Mouse (Mus musculus) embryo, embryonic 10 days (tissue): ENCODE results near the gene Klhl9.

ENCODE experiments used
- DNase-seq: peaks from one replicate; pipeline ENCODE4 v3.0.0-alpha.2; 2015; ENCODE audit warnings: low spot score

Klhl9 gene

DNA sequence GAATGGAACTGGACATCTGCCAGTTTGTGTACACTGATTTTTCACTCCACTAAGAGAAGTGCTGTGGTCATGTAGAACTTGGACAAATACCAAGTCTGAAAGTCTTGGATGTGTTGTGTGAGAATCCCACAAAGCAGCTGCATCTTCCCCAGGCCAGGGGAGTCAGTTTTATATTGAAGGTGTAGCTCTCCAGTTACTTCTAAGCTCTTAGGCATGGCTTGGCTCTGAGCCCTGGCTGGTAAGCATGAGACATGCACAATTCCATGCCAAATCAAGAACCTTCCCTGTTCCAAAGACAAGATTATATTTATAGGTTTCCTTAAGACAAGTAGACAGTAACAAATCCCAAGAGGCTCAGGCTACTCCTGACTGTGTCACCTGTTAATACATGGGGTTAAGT is 7.2 kb downstream of the Klhl9 start:
- DNase-seq = no peak

DNA sequence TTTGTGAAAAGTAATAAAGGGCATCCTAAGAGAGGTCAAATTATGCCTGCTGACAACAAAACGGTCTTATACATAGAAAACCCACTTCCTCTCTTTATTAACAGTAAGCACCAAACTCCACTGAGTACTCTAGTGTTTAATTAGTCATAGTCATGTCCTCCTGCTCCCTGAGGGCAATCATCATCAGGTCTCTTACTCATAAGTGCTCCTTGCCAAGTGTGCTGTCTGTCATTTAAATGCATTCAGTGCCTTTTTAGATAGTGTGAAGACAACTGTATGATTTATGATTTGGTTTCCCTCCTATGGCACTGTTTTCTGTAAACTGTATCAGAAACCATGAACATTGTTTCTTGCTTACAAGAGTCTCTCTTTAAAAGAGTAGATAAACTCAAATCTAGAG is 8.0 kb downstream of the Klhl9 start:
- no peak for DNase-seq

DNA sequence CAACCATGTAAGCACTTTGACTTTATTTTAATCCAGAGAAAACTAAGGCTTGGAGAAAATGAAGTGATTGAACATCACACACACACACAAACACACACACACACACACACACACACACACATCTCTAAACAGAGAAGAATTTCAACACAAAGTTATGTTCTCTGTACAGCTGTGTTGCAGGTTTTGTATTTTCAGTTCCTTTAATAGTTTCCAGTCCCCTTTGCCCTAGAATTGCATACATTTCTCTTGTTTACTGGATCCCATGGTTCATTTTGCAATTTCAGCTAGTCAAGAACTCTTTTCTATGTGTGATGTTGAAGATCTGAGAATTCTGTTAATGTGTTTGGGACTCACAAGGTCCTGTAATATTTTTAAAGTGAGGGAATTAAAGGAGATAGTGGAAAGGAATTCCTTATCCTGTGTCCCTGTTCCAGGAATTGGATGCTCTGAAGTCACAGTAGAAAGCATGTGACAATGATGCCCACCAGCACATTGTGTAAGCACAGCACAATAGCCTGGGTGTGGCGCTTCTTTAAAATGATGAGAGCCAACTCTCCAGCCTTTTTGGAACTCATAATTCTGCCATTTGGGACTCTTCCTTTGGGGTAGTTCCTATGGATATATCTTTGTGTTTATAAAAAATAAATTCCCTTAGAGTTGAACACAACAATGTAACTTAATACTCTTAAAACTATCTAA is 15.0 kb downstream of the Klhl9 start:
- no peak for DNase-seq

DNA sequence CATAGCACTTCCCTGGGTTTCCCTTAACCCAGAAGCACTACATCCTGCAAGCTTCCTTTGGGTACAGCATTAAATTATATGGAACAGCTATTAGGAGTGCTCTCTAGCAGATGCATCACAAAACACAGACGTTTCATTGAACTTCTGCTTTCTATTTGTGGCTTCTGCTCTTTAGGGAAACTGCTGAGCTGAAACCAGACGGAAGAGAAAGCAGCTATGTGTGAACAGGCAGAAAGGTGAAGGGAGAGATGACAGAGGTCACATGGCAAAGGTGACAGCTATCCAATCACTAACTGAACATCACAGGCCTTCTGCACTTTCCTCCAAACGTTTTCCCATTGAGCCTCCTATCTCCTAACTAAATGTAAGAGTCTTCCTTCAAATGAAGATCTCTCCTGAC is 16.3 kb downstream of the Klhl9 start:
- DNase-seq = no peak

DNA sequence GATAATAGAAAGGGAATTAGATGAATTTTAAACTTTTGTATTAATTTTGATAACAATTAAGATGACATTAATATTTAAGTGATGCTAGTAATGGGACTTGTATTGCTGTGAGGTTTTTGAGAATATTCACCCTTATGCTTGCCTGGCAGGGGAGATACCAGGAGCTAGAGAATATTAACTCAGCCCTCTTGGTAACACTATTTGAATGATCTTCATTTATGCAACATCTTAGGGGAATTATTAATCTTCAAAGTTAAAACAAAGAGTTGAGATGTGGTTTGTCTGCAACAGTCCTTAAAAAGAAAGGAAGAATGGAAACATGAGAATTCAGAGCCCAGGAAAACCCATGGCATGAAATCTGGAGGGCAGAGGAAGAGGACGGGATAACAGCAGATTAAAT is 23.0 kb downstream of the Klhl9 start:
- DNase-seq = no peak

DNA sequence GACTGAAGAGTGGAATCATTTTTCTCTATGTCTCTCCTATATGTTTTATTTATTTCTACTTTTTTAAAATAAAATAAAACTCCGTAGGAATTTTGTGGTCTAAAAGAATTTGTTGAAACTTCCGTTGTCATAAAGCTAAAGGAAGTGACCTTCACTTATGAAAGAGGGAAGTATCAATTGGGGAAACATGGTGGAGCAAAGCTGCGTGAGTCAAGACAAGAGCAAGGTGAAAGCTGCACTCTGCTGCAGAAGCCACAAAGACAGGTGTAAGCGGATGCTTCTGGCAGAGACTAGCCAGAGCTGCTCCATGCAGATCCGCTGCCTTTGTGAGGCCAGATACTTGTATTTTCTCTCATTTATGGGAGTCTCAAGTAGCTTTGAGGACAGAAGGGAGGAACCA is 23.5 kb downstream of the Klhl9 start:
- DNase-seq = no peak

DNA sequence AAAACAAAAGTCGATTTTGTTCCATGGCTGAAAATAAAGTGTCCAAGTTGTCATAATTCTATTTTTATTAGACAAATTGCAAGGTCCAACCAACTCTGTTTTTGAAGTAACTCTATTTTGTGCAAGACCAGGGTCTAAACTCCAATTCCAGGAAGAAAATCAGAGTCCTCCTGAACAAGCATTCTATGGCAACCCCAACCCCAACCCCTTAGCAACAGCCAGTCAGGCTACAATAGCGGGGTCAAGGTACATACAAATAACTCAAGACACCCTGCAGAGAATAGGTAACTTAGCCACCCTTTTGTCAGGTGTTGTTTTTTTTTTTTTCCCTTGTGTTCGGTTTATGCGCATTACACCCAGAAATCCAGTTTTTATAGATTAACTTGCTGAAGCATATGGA is 24.5 kb downstream of the Klhl9 start:
- DNase-seq = no peak

DNA sequence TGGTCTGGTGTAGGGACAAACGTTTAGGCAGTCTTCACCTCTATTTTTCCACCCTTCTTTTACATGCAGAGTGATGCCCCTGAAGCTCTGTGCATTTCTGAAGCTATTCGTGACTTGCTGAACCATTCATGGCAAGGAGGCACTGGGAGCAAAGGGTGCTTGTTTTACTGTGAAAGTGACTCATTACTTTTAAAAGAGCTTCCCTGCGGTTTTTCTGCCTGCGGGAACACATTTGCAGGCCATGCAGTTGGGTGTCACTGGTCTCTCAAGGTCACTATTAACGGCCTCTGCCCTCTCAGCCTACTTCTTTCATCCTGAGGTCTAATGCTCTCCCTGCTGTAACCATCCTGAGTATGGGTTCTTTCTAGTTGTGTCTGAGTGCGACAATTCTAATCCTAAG is 25.2 kb downstream of the Klhl9 start:
- no peak for DNase-seq

DNA sequence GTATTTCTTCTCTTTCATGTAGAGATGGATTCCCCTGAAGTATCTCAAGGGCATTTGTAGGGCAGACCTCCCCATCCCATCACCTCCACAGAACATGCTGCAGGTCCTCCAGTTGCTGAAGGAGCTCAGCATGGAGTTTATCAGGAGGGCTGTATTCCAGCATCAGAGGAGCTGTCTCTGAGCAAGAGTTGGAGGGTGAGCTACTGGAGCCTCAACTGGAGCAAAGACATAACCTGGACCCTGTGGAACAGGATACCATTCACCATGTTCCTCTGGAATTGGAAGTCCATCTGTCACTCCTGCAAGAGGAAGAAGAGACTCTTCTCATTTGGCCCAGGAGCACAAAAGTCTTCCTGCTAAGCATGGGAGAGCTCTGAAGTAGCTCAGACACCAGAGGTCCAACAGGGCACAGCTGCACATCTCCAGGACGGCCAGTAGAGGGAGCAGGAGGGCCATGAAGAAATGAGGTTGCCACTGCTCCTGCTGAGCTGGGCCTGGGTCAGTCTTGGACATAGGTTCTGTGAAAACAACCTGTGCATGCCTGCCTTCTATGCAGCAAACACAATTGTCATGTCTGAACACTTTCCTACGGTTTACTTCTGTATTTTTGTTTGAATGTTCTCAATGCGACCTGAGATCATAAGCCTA is 25.9 kb downstream of the Klhl9 start:
- peak; percentile 90 for DNase-seq

DNA sequence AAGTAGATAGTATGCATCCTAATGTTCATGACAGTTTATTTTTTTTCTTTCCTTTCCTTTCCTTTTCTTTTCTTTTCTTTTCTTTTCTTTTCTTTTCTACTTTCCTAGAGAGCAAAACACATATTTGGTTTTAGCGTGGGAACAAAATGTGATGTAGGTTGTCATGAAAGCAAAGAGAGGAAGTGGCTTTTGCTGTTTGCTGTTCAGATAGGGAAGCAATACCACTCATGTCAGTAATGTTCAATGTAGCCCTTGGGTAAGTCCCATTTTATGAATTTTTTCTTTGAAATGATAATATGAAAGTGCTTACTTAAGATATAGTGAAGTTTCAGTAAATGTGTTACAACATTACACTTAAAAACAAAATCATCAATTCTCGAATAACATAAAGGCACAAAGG is 28.9 kb downstream of the Klhl9 start:
- DNase-seq = no peak

DNA sequence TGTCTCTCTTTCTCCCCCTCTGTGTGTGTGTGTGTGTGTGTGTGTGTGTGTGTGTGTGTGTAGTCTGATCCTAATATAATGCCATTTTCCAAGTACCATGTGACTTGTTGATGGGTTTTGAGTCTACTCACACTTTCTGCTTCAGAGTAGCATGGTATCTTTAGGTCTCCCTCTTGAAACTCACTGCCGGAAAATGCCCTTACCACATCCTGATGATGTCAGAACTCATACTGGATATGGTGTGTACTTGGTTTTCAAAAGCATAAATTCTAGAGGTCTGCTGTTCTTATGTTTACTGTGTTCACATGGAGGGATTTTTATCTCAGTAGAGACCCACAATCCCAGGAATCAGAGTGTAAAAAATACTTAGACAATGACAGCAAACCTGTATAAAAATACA is 29.7 kb downstream of the Klhl9 start:
- DNase-seq = no peak

DNA sequence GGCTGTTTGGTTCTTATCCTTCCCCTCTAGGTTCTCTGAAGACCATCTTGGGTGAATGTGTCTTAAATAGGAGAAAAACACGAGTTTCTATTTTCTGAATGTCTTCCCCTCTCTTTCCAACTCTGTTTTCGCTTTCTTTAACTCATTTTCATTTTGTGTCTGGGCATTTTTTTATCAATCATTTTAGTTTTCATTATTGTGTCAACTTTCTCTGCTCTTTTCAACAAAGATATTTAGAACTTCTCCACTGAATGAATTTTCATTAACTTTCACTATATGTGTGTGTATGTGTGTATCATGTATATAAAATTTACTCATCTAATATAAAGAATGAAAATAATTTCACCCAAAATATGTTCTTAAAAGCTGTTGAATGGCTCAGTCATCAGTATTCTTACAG is 31.0 kb downstream of the Klhl9 start, which contains the start of gene Ifnab:
Ifnab (minus strand) TSS at position 101 of the 400 bp plus-strand sequence.
- DNase-seq = no peak

DNA sequence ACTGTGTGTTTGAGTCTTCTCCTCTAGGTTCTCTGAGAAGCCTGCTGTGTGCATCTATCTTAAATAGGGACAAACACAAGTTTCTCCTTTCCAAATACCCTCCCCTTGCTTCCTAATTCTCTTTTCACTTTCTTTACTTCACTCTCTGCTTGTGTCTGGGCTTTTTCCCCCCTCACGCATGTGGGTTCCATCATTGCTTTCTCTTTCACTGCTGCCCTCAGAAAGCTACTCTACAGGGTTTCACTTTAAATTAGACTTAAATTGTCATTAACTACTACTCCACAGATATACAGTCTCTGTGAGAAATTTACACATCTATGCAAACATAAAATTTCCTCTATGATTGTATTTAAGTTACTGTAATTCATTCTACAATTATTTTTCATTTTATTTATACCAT is 38.5 kb downstream of the Klhl9 start, which contains the start of gene Ifna2:
Ifna2 (minus strand) TSS at position 101 of the 400 bp plus-strand sequence.
- DNase-seq = no peak

DNA sequence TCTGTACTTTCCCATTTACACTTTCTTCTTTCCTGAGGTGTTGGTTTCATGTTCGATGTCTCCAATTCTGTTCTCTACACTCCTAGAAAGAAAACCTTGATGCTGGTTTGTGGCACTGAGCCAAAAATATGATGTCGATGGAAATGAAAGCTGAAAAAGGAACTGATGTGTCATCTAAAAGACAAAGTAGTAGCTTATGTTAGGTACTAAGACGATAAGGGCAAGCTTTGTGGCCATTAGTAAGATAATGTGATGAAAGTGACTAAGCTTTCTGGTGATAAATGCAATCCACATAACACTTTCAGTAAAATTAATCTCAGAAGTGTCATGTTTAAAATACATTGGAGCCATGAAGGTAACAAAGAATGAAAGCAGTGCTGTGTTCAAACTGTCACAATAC is 40.9 kb downstream of the Klhl9 start:
- DNase-seq = no peak

DNA sequence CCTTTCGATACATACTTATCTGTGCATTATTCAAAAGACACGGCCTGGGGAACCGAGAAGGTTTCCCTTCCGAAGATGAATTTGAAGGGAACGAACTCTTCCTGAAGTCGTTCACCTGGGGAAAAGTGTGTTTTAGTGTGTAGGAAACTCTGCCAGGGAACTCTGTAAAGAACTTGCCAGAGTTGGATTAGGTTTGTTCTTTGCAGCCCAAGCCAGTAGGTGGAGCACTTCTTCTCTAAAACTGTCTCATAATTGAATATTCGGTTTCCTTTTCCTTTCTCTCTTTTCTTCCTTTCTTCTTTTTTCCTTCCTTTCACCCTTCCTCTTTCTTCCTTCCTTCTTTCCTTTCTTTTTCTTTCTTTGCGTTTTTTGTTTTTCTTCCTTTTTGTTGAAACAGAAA is 41.9 kb downstream of the Klhl9 start:
- DNase-seq = peak; percentile 12

DNA sequence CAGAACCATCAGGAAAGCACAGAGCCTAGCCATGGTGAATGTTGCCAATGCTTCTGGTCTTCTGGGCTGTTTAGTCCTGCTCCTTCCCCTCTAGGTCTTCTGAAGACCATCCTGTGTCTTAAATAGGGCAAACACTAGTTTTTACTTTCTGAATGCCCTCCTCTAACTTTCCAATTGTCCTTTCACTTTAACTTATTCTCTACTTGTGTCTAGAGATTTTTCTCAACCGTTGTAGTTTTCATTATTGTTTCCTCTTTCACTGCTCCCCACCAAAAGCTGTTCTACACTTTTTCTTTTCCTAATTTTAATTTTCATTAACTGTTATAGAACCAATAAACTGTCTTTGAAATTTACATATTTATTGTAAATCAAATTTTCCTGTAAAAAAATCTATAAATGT is 45.4 kb downstream of the Klhl9 start, which contains the start of gene Ifna16:
Ifna16 (minus strand) TSS at position 101 of the 400 bp plus-strand sequence.
- no peak for DNase-seq
